Comparison of ENCODE assay signal across 8 mouse cellular contexts in genomic region chr9:103432122-103432778, GRCm38 (mm10). TPM values are rescaled to one million over a fixed set of nuclear protein-coding genes. Genes with fewer than 3 reads are reported as not detected.
DNase-seq lines count a peak whose midpoint lies in the region; ATAC-seq and TF ChIP-seq lines count a peak whose summit lies in the region.

No protein-coding gene starts in this region.

- WGBS in kidney, embryonic 16.5 days: 13% methylated on average over 13 of the region's 13 CpGs
- WGBS in limb, embryonic 14.5 days: 25% methylated on average over 13 of the region's 13 CpGs

- no peak overlapping the region for H3K27ac ChIP-seq in kidney, embryonic 16.5 days (ENCODE audit: low read length)
- peak overlapping the region; percentile 52 for H3K27ac ChIP-seq in limb, embryonic 14.5 days (replicated peaks; ENCODE audit: low read depth, low read length)

- TF ChIP-seq POLR2A in limb, embryonic 14.5 days (IDR thresholded peaks at IDR 0.05; ENCODE audit: borderline replicate concordance, extremely low read depth, insufficient read depth, insufficient read length): no peak

- H3K4me1 ChIP-seq in kidney, embryonic 16.5 days (ENCODE audit: insufficient read depth, low read length): peaks cover 13% of the 10 kb centered on the region
- peaks cover 21% of the 10 kb centered on the region for H3K4me1 ChIP-seq in limb, embryonic 14.5 days (ENCODE audit: control insufficient read depth, insufficient read depth, low read length)

- H3K4me2 ChIP-seq in kidney, embryonic 16.5 days (replicated peaks; ENCODE audit: low read depth, low read length): no peak overlapping the region
- H3K4me2 ChIP-seq in limb, embryonic 14.5 days (replicated peaks; ENCODE audit: low read depth, low read length, severe bottlenecking): no peak overlapping the region

- H3K9ac ChIP-seq in kidney, embryonic 16.5 days (replicated peaks; ENCODE audit: low read length): no peak overlapping the region
- no peak overlapping the region for H3K9ac ChIP-seq in limb, embryonic 14.5 days (ENCODE audit: low read depth, low read length, severe bottlenecking)

- H3K9me3 ChIP-seq in kidney, embryonic 16.5 days (ENCODE audit: low read length): no peaks in the 10 kb centered on the region
- no peaks in the 10 kb centered on the region for H3K9me3 ChIP-seq in limb, embryonic 14.5 days (ENCODE audit: control insufficient read depth, low read length)

- peak; percentile 60; the same call in 1 of the 2 replicates for ATAC-seq in kidney, embryonic 16.5 days (ENCODE audit: low FRiP score, low TSS enrichment)
- peak; percentile 29 for ATAC-seq in CD4-positive, CD25-positive, alpha-beta regulatory T cell, adult 4 months
- ATAC-seq in limb, embryonic 14.5 days (ENCODE audit: low FRiP score, low read depth): peak; percentile 66; the same call in 1 of the 2 replicates
- no peak for ATAC-seq in megakaryocyte-erythroid progenitor cell, adult 5-6 weeks (replicated peaks; ENCODE audit: low FRiP score, low TSS enrichment, poor library complexity, severe bottlenecking)

- DNase-seq in kidney, postnatal 25 days: no peak
- peak; percentile 68 for DNase-seq in fibroblast of lung, adult 2 months (ENCODE audit: low read depth)
- peak; percentile 58 for DNase-seq in limb, embryonic 14.5 days (ENCODE audit: low spot score)
- DNase-seq in spleen, postnatal 4 days (ENCODE audit: low spot score in 2 of 2): no peak
- DNase-seq in layer of hippocampus, adult 8-10 months (ENCODE audit: low spot score in 2 of 2): no peak

- H3K4me3 ChIP-seq in kidney, embryonic 16.5 days (ENCODE audit: low read length): no peak overlapping the region
- no peak overlapping the region for H3K4me3 ChIP-seq in limb, embryonic 14.5 days (replicated peaks; ENCODE audit: low read length)

- no peaks in the 10 kb centered on the region for H3K36me3 ChIP-seq in kidney, embryonic 16.5 days (ENCODE audit: insufficient read depth, low read length)
- no peaks in the 10 kb centered on the region for H3K36me3 ChIP-seq in limb, embryonic 14.5 days (ENCODE audit: control insufficient read depth, insufficient read depth, low read length)

- no peaks in the 10 kb centered on the region for H3K27me3 ChIP-seq in kidney, embryonic 16.5 days (ENCODE audit: insufficient read depth, low read length)
- no peaks in the 10 kb centered on the region for H3K27me3 ChIP-seq in limb, embryonic 14.5 days (ENCODE audit: control insufficient read depth, insufficient read depth, low read length)

RNA-seq across cellular contexts. Expression of gene Bfsp2, which starts 48.0 kb away (rescaled TPM):
- polyA plus RNA-seq in kidney, embryonic 16.5 days (2015; fragmentation: Nextera tagmentation; extraction: Ambion mirVana): 0.54 and 0.57 TPM in 2 replicates
- 1 to 10 TPM in 1 of 2 experiments, under 1 TPM in 1; 0.54 to 4.1 TPM for polyA plus RNA-seq in CD4-positive, CD25-positive, alpha-beta regulatory T cell, adult 4 months (2017; shearing (Covaris generic))
- polyA plus RNA-seq in limb, embryonic 14.5 days (2012; rRNA removed): 0.65 and 1.0 TPM in 2 replicates
- 1.4 and 1.9 TPM in 2 replicates for polyA plus RNA-seq in limb, embryonic 14.5 days (2014; fragmentation: Nextera tagmentation; extraction: Ambion mirVana)
- 1.2 and 22.3 TPM in 2 replicates for total RNA-seq in megakaryocyte-erythroid progenitor cell, adult 5-6 weeks (2014; fragmentation: Nextera tagmentation)
- 1.2 and 3.9 TPM in 2 replicates for total RNA-seq in megakaryocyte-erythroid progenitor cell, adult 5-6 weeks (2017)
- 1 to 10 TPM; 2.0 to 4.5 (median 4.3) TPM for total RNA-seq in layer of hippocampus, adult 8-10 months (2022)

Comparison
In these comparisons a context has a peak if more than half of its experiments do, and no peak if none do; other contexts are left out.
1. DNase-seq: peak in fibroblast of lung, adult 2 months (single experiment) and limb, embryonic 14.5 days (single experiment); none in kidney, postnatal 25 days (0 of 2), spleen, postnatal 4 days (0 of 2) and layer of hippocampus, adult 8-10 months (0 of 2).